Mouse (Mus musculus): ENCODE results near the gene Gdpgp1. TPM values are rescaled to one million over a fixed set of nuclear protein-coding genes. Genes with fewer than 3 reads are reported as not detected.

Gdpgp1 gene
- polyA plus RNA-seq, 1 experiment, result not detected

DNA sequence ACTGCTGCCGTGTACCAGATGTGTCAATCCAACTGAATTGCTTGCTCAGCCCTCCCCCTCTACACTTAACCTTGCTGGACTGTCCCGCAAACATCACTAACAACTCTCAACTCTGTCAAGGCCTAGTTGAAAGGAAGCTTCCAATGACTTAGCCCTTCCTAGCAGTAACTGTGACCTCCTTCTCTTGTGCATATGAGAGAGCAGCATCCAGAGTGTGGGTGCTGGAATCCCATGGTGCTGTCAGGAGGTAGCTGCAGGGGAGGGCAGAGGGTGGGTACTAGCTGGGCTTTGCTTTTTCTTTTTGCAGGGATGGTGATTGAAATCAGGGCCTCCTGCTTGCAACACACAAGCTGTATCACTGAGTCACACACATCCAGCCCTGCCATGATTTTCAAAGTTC lies 40.8 kb downstream of the Gdpgp1 start:
- 97% methylated on average over 2 of the region's 2 CpGs for WGBS
- H3K27ac ChIP-seq (ENCODE audit: insufficient read depth, low read depth, low read length), result no peak overlapping the region
- H3K4me3 ChIP-seq (ENCODE audit: insufficient read depth, low read depth, low read length), result no peak overlapping the region
- 0 out of 2 replicates have a peak, but pooled peaks cover 6% of the 10 kb centered on the region for H3K4me1 ChIP-seq (ENCODE audit: control insufficient read depth, insufficient read depth, low read length)
- TF ChIP-seq CTCF (IDR thresholded peaks at IDR 0.05; ENCODE audit: insufficient read depth, low read depth, low read length) (no peak), POLR2A (IDR thresholded peaks at IDR 0.05; ENCODE audit: insufficient read depth, low read depth, low read length) (no peak)

DNA sequence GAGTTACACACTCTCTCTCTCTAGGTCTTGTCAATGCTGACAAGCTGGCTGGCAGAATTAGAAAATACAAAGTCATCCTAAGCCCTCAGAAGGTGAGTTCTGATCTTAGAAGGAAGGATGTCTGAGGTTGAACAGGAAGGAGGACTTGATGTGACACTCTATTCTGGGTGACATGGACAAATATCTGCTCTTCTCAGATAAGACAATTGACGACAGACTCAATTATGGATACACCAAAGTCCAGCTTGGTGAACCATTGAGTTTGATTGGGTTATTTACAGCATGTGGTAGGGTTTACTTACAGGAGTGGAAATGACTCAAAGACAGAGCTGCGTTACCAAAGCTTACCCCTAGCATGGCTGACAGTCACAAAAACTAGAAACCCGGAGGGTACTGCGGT lies 43.7 kb downstream of the Gdpgp1 start:
- no peaks in the 10 kb centered on the region for H3K4me1 ChIP-seq (ENCODE audit: control insufficient read depth, insufficient read depth, low read length)
- H3K4me3 ChIP-seq (ENCODE audit: insufficient read depth, low read depth, low read length), result no peak overlapping the region
- H3K27ac ChIP-seq (ENCODE audit: insufficient read depth, low read depth, low read length), result no peak overlapping the region
- WGBS, result 96% methylated on average over 4 of the region's 4 CpGs
- no peak for TF ChIP-seq POLR2A (IDR thresholded peaks at IDR 0.05; ENCODE audit: insufficient read depth, low read depth, low read length)

DNA sequence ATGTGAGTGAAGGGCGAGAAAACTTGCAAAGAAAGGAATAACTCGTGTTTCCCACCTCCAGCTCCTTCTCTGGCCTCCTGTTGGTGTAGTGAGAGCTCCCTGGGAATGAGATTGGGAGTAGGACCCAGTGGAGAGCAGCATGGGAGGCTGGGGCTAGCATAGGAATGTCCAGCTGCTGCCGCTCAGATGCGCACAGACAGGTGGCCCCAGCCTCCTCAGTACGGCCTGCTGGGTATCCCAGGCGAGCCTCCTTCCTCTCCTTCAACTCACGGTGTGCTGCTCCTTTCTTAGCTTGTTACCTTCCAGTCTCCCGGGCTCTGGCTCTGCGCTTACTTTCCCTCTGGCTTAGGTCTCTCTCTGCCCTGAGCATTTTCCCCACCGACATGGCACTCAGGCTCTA lies 47.4 kb downstream of the Gdpgp1 start:
- Histone ChIP-seq H3K27ac (ENCODE audit: insufficient read depth, low read depth, low read length) (no peak overlapping the region), H3K4me3 (ENCODE audit: insufficient read depth, low read depth, low read length) (no peak overlapping the region), H3K4me1 (ENCODE audit: control insufficient read depth, insufficient read depth, low read length) (no peaks in the 10 kb centered on the region)
- 84% methylated on average over 10 of the region's 10 CpGs for WGBS
- TF ChIP-seq CTCF (IDR thresholded peaks at IDR 0.05; ENCODE audit: insufficient read depth, low read depth, low read length), result no peak

DNA sequence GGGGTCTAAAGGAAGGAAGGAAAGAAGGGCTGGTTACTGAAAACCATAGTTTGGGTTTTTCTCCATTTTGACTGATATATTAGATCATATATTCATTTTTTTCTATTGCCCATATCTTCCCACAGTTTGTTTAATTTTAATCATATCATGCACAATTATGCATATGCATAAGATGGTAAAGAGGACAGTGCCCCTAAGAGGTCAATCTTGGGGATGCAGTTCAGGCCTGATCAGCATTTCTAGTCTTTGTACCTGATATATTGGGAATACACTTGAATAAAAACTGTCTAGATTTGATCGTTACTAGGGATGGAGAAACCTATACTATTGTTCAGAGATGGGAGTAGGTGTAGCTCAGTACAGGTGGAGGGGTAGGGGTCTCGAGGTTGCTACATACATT lies 48.3 kb downstream of the Gdpgp1 start:
- WGBS, result 95% methylated on average over 2 of the region's 2 CpGs
- Histone ChIP-seq H3K4me1 (ENCODE audit: control insufficient read depth, insufficient read depth, low read length) (no peaks in the 10 kb centered on the region), H3K27ac (ENCODE audit: insufficient read depth, low read depth, low read length) (no peak overlapping the region), H3K4me3 (ENCODE audit: insufficient read depth, low read depth, low read length) (no peak overlapping the region)
- TF ChIP-seq POLR2A (IDR thresholded peaks at IDR 0.05; ENCODE audit: insufficient read depth, low read depth, low read length) (no peak), CTCF (IDR thresholded peaks at IDR 0.05; ENCODE audit: insufficient read depth, low read depth, low read length) (no peak)

DNA sequence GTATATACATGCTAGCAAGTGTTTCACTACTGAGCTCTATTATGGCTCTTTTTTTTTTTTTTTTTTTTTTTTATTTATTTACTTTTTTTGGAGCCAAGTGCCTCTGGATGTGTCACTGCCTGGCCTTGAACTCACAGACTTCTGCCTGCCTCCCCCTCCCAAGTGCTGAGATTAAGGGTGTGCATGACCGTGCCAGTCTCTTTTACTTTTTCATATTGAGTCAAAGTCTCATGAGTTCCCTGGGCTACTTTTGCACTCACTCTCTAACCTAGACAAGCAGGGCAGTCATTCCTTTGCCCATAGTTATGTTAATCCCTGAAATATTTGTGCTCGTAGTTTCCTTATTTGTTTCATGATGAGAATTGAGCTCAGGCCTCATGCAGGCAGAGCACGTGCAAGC lies 49.0 kb downstream of the Gdpgp1 start:
- no peak overlapping the region for H3K4me3 ChIP-seq (ENCODE audit: insufficient read depth, low read depth, low read length)
- TF ChIP-seq POLR2A (IDR thresholded peaks at IDR 0.05; ENCODE audit: insufficient read depth, low read depth, low read length) (no peak), CTCF (IDR thresholded peaks at IDR 0.05; ENCODE audit: insufficient read depth, low read depth, low read length) (no peak)
- H3K4me1 ChIP-seq (ENCODE audit: control insufficient read depth, insufficient read depth, low read length), result no peaks in the 10 kb centered on the region
- WGBS, result 76% methylated on average over 3 of the region's 3 CpGs
- no peak overlapping the region for H3K27ac ChIP-seq (ENCODE audit: insufficient read depth, low read depth, low read length)

DNA sequence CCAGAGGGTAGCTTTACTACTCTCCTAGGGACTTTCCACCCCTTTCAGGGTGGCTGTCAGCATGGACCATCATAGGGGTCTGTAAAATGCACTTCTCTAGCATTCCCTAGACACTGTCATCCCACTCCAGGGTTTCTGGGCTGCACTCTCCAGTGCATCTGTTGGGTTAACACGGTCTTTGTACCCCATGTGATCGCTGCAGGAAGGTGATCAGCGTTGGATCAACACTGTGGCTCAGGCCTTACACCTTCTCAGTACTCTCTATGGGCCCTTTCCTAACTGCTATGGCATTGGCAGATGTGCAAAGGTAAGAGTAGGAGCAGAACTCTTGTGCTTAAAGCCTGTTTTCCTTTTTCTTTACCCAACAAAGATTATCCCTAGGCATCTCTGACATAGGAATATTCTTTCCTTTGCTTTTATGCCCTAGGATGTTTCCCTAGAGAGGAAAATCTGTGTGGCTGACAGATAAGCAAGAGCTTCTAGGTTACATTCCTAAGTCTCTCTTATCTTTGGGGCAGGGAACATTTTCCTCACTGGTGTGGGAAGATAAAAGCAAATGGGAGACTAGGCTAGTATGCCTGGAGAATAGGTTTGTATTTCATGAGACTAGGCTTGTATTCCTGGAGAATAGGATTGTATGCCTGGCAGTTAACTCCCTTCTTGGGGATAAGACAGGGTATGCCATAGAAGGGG lies 50.7 kb downstream of the Gdpgp1 start:
- no peaks in the 10 kb centered on the region for H3K4me1 ChIP-seq (ENCODE audit: control insufficient read depth, insufficient read depth, low read length)
- no peak overlapping the region for H3K4me3 ChIP-seq (ENCODE audit: insufficient read depth, low read depth, low read length)
- 88% methylated on average over 3 of the region's 3 CpGs for WGBS
- TF ChIP-seq CTCF (IDR thresholded peaks at IDR 0.05; ENCODE audit: insufficient read depth, low read depth, low read length), result no peak
- H3K27ac ChIP-seq (ENCODE audit: insufficient read depth, low read depth, low read length), result no peak overlapping the region

DNA sequence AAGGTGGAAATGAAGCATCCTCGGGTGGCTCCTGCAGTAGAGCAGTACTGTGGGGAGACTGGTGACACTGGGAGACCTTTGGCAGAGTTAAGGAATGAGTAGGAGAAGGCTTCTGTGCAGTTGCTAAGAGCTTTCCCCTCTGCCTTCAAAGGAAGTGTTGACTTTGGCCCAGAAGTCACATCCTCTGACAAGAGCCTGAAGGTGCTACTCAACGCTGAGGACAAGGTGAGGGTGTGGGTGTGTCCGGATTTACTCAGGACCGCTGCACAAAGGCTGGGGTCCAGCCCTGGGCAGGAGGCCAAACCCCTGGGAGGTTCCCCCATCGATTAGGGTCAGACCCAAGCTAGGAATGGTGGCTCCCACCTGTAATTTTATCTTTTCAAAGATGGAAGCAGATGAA lies 51.7 kb downstream of the Gdpgp1 start:
- 93% methylated on average over 5 of the region's 5 CpGs for WGBS
- TF ChIP-seq CTCF (IDR thresholded peaks at IDR 0.05; ENCODE audit: insufficient read depth, low read depth, low read length) (no peak), POLR2A (IDR thresholded peaks at IDR 0.05; ENCODE audit: insufficient read depth, low read depth, low read length) (no peak)
- no peak overlapping the region for H3K27ac ChIP-seq (ENCODE audit: insufficient read depth, low read depth, low read length)
- no peak overlapping the region for H3K4me3 ChIP-seq (ENCODE audit: insufficient read depth, low read depth, low read length)
- no peaks in the 10 kb centered on the region for H3K4me1 ChIP-seq (ENCODE audit: control insufficient read depth, insufficient read depth, low read length)

DNA sequence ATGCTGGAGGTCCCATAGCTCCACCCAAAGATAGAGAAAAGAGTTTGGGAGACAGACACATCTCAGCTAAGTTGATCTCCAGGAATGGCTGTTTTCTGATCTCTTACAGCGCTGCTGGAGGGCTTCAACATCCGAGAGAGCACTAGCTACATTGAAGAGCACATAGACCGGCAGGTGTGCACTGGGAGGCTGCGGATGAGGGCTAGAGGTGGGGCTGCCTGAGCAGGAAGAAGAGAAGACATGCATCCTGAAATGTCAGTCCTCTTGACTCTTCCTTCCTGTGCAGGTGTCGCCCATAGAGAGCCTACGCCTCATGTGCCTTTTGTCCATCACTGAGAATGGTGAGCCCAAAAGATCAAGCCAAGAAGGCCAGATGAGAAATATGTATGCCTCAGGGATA lies 53.1 kb downstream of the Gdpgp1 start:
- WGBS, result 96% methylated on average over 6 of the region's 6 CpGs
- H3K4me1 ChIP-seq (ENCODE audit: control insufficient read depth, insufficient read depth, low read length), result no peaks in the 10 kb centered on the region
- no peak overlapping the region for H3K4me3 ChIP-seq (ENCODE audit: insufficient read depth, low read depth, low read length)
- no peak overlapping the region for H3K27ac ChIP-seq (ENCODE audit: insufficient read depth, low read depth, low read length)
- TF ChIP-seq POLR2A (IDR thresholded peaks at IDR 0.05; ENCODE audit: insufficient read depth, low read depth, low read length) (no peak), CTCF (IDR thresholded peaks at IDR 0.05; ENCODE audit: insufficient read depth, low read depth, low read length) (no peak)

DNA sequence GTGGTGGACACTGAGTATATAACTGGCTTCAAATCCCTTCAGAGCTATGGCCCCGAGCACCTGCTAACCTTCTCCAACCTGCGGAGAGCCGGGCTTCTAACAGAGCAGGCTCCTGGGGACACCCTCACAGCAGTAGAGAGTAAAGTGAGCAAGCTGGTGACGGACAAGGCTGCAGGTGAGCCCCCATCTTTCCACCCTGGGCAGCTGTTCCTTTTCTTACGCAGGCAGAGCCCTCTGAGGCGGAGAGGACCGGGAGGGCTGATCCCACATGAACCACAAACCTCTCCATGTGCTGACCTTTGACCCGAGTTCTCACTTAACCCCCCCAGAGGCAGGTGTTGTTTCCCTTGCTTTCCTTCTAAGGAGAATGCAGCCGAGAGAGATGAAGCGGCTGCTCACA lies 55.1 kb downstream of the Gdpgp1 start:
- Histone ChIP-seq H3K4me3 (ENCODE audit: insufficient read depth, low read depth, low read length) (no peak overlapping the region), H3K4me1 (ENCODE audit: control insufficient read depth, insufficient read depth, low read length) (no peaks in the 10 kb centered on the region), H3K27ac (ENCODE audit: insufficient read depth, low read depth, low read length) (no peak overlapping the region)
- 87% methylated on average over 10 of the region's 10 CpGs for WGBS
- TF ChIP-seq CTCF (IDR thresholded peaks at IDR 0.05; ENCODE audit: insufficient read depth, low read depth, low read length) (no peak), POLR2A (IDR thresholded peaks at IDR 0.05; ENCODE audit: insufficient read depth, low read depth, low read length) (no peak)

Other genes with a start within 250 kb of the Gdpgp1 start
- not detected in 2 replicates for gene Zfp710, start 208.1 kb upstream of the Gdpgp1 start, polyA plus RNA-seq (2012; ENCODE audit: insufficient read depth, insufficient read length, low replicate concordance, missing spikeins)
- not detected in 2 replicates for gene Idh2, start 117.5 kb upstream of the Gdpgp1 start, polyA plus RNA-seq (2012; ENCODE audit: insufficient read depth, insufficient read length, low replicate concordance, missing spikeins)
- not detected in 2 replicates for gene Sema4b, start 46.0 kb upstream of the Gdpgp1 start, polyA plus RNA-seq (2012; ENCODE audit: insufficient read depth, insufficient read length, low replicate concordance, missing spikeins)
- not detected in 2 replicates for gene Cib1, start 52 bp upstream of the Gdpgp1 start, polyA plus RNA-seq (2012; ENCODE audit: insufficient read depth, insufficient read length, low replicate concordance, missing spikeins)
- gene Ttll13, start 13.5 kb downstream of the Gdpgp1 start, polyA plus RNA-seq (2012; ENCODE audit: insufficient read depth, insufficient read length, low replicate concordance, missing spikeins), result not detected in 2 replicates
- not detected in 2 replicates for gene Ngrn, start 28.4 kb downstream of the Gdpgp1 start, polyA plus RNA-seq (2012; ENCODE audit: insufficient read depth, insufficient read length, low replicate concordance, missing spikeins)
- gene Vps33b, start 36.8 kb downstream of the Gdpgp1 start, polyA plus RNA-seq (2012; ENCODE audit: insufficient read depth, insufficient read length, low replicate concordance, missing spikeins), result not detected in 2 replicates
- not detected in 2 replicates for gene Prc1, start 61.6 kb downstream of the Gdpgp1 start, polyA plus RNA-seq (2012; ENCODE audit: insufficient read depth, insufficient read length, low replicate concordance, missing spikeins)
- not detected in 2 replicates for gene Rccd1, start 91.6 kb downstream of the Gdpgp1 start, polyA plus RNA-seq (2012; ENCODE audit: insufficient read depth, insufficient read length, low replicate concordance, missing spikeins)
- not detected in 2 replicates for gene Unc45a, start 108.1 kb downstream of the Gdpgp1 start, polyA plus RNA-seq (2012; ENCODE audit: insufficient read depth, insufficient read length, low replicate concordance, missing spikeins)
- gene Hddc3, start 110.2 kb downstream of the Gdpgp1 start, polyA plus RNA-seq (2012; ENCODE audit: insufficient read depth, insufficient read length, low replicate concordance, missing spikeins), result not detected in 2 replicates
- 117 and 148 TPM in 2 replicates for gene Man2a2, start 138.5 kb downstream of the Gdpgp1 start, polyA plus RNA-seq (2012; ENCODE audit: insufficient read depth, insufficient read length, low replicate concordance, missing spikeins)
- not detected in 2 replicates for gene Fes, start 155.1 kb downstream of the Gdpgp1 start, polyA plus RNA-seq (2012; ENCODE audit: insufficient read depth, insufficient read length, low replicate concordance, missing spikeins)
- not detected in 2 replicates for gene Furin, start 172.6 kb downstream of the Gdpgp1 start, polyA plus RNA-seq (2012; ENCODE audit: insufficient read depth, insufficient read length, low replicate concordance, missing spikeins)